Mouse (Mus musculus) megakaryocyte, embryonic 14.5 days (primary cell): ENCODE measurements around the gene Itgad. TPM values are rescaled to one million over a fixed set of nuclear protein-coding genes. Genes with fewer than 3 reads are reported as not detected.
A peak's percentile ranks its signal among the peaks of the same experiment; 100 is the strongest.

Experiments used
- H3K27me3 ChIP-seq: replicated peaks from 2 replicates; pipeline ENCODE3; 2012; ENCODE audit warnings: inconsistent platforms
- H3K36me3 ChIP-seq: replicated peaks from 2 replicates; pipeline ENCODE3; 2012; ENCODE audit warnings: low read length, inconsistent platforms, mixed read lengths
- H3K4me1 ChIP-seq: 2 replicates; pipeline ENCODE4 v1.6.1; 2012; ENCODE audit warnings: inconsistent platforms
- H3K4me3 ChIP-seq: replicated peaks from 2 replicates; pipeline ENCODE3; 2012; ENCODE audit warnings: moderate library complexity, mild to moderate bottlenecking, inconsistent platforms
- H3K9me3 ChIP-seq: 2 replicates; pipeline ENCODE4 v1.6.1; 2012; ENCODE audit warnings: inconsistent platforms
- FLI1 ChIP-seq: IDR thresholded peaks from 2 replicates; pipeline ENCODE4 v1.6.1; 2012; ENCODE audit warnings: low read length, inconsistent platforms, mixed read lengths
- GATA1 ChIP-seq: IDR thresholded peaks from 3 replicates; pipeline ENCODE4 v1.6.1; 2012; ENCODE audit warnings: mixed read lengths, low read length, inconsistent platforms, borderline replicate concordance
- polyA plus RNA-seq: library from polyadenylated mRNA; stranded (reverse); fragments of >175 nt; gene quantifications from 2 replicates; pipeline ENCODE4 v1.2.3, GENCODE M21; 2012; ENCODE audit warnings: low replicate concordance; ENCODE audit not compliant: insufficient read depth

Itgad gene
- polyA plus RNA-seq, 1 experiment, result 0.26 TPM

DNA sequence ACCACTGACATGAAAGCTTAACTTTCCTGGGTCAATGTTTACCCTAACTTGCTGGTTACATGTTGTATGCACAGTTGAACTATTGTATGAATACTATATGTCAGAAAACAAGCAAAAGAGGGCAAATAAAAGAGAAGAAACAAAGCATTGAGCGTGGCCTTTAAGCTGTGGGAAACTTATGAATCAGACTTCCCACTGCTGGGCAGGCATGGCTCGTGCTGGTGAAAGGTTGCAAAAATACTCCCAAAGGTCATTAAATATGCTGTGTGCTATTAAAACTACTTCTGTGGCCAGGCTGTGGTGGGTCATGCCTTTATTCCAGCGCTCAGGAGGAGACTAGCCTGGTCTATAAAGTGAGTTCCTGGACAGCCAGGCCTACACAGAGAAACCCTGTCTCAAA, 15.8 kb downstream of the Itgad start:
- TF ChIP-seq FLI1 (no peak), GATA1 (no peak)
- Histone ChIP-seq H3K4me1 (no peaks in the 10 kb centered on the region), H3K27me3 (peaks cover 12% of the 10 kb centered on the region), H3K4me3 (no peak overlapping the region), H3K36me3 (no peaks in the 10 kb centered on the region), H3K9me3 (no peaks in the 10 kb centered on the region)

DNA sequence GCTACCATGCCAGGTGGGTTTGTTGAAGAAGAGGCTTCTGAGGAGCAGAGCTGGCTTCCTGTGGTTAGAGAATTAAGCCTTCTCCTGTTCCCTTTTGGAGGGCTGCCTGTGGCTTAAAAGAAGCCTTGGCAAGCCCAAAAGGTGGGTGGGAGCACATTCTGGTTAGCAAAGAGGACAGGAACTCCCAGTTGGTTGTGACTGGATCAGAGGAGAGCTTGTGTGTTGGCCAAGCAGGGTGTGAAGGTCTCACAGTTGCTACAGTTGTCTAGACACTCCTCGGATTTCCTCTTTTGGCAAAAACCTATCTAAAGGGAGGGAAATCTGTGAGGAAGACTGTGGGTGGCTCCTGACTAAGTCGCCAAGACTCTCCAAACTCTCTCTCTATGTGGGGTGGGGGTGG, 24.2 kb downstream of the Itgad start:
- H3K36me3 ChIP-seq, result no peaks in the 10 kb centered on the region
- no peaks in the 10 kb centered on the region for H3K9me3 ChIP-seq
- H3K4me3 ChIP-seq, result no peak overlapping the region
- H3K4me1 ChIP-seq, result peaks cover 20% of the 10 kb centered on the region
- TF ChIP-seq FLI1 (no peak), GATA1 (no peak)
- peaks cover 44% of the 10 kb centered on the region for H3K27me3 ChIP-seq

DNA sequence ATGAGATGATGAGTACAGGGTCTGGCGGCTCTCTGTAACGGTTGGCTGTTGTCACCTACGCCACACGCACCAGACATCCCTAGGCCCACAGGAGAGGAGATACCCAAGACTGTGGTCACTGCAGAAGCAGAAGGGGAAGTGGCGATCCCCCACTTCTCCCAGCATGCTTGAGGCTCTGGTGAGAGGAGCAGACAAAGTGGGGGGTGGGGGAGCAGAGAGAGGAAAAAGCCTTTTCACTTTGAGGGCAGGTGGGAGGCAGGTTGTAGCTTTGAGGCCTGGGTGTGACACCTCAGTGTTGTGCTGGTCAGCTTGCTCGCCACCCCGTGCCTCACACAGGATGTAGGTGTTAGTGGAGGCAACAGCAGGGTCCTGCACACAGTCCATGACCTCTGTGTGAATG, 25.9 kb downstream of the Itgad start:
- Histone ChIP-seq H3K27me3 (peaks cover 42% of the 10 kb centered on the region), H3K4me1 (peaks cover 20% of the 10 kb centered on the region), H3K4me3 (peak overlapping the region; percentile 71), H3K9me3 (no peaks in the 10 kb centered on the region), H3K36me3 (no peaks in the 10 kb centered on the region)
- TF ChIP-seq GATA1 (no peak), FLI1 (no peak)

DNA sequence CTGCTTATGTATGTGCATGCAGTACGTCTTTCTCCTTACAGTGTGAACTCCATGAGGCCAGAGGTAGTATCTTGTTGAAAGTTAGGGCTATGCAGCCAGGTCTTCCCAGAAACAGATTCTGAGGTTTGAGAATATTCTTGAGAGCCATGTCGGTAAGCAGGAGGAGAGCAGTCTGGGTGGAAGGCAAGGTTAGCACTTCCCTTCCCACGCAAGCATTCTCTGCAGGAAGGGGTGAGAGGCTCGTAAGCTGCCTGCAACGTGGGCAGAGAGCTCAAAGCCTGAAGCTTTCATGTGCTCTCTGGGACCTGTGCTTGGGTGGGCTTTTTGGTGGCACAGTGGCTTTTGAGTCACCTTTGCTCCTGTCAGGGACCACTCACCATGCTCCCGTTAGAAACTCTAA, 26.4 kb downstream of the Itgad start:
- TF ChIP-seq FLI1 (no peak), GATA1 (no peak)
- Histone ChIP-seq H3K27me3 (peaks cover 37% of the 10 kb centered on the region), H3K4me1 (peaks cover 20% of the 10 kb centered on the region)

DNA sequence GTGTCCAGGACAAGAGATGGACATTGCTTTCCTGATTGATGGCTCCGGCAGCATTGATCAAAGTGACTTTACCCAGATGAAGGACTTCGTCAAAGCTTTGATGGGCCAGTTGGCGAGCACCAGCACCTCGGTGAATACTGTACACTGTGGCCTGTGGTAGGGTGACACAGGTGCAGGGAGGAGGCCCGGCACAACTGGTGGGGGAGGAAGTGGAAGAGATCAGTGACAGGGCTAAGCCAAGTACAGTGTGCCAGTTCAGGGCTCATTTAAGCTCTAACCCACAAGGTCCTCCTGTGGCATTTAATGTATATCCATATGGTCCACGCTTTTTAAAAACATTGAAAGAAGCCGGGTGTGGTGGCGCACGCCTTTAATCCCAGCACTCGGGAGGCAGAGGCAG, 27.5 kb downstream of the Itgad start:
- Histone ChIP-seq H3K9me3 (no peaks in the 10 kb centered on the region), H3K4me1 (peaks cover 20% of the 10 kb centered on the region), H3K36me3 (no peaks in the 10 kb centered on the region), H3K27me3 (peaks cover 41% of the 10 kb centered on the region), H3K4me3 (no peak overlapping the region)
- TF ChIP-seq FLI1 (no peak), GATA1 (no peak)

More for the DNA sequence above, 26.4 kb downstream of the Itgad start:
- H3K36me3 ChIP-seq, result no peaks in the 10 kb centered on the region
- peak overlapping the region; percentile 71 for H3K4me3 ChIP-seq
- no peaks in the 10 kb centered on the region for H3K9me3 ChIP-seq

DNA sequence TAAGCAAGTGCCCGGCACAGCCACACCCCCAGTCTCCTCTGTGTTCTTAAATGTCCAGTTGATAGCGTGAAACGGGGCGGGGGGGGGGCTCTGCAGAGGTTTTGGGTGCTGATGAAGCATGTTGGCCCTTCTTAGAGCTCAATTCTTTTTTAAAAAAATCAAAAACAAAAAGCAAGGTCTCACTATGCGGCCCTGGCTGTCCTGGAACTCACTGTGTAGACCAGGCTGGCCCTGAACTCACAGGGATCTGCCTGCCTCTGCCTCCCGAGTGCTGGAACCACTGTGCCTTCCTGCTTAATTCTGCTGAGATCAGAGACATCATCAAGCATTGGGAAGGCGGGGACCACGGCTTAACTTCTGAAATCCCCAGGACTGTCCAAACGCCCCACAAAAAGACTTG, 47.4 kb downstream of the Itgad start:
- H3K9me3 ChIP-seq, result no peaks in the 10 kb centered on the region
- H3K36me3 ChIP-seq, result no peaks in the 10 kb centered on the region
- H3K4me1 ChIP-seq, result peaks cover 8% of the 10 kb centered on the region; the same call in 1 of the 2 replicates
- no peak overlapping the region for H3K4me3 ChIP-seq
- peaks cover 30% of the 10 kb centered on the region for H3K27me3 ChIP-seq
- TF ChIP-seq FLI1 (no peak), GATA1 (no peak)

GRCm38 (mm10) chr7:128203071-128203470, 48.9 kb downstream of the Itgad start:
- H3K27me3 ChIP-seq, result peaks cover 30% of the 10 kb centered on the region
- H3K36me3 ChIP-seq, result no peaks in the 10 kb centered on the region
- TF ChIP-seq GATA1 (no peak), FLI1 (no peak)
- no peaks in the 10 kb centered on the region for H3K9me3 ChIP-seq
- no peak overlapping the region for H3K4me3 ChIP-seq
- peaks cover 8% of the 10 kb centered on the region; the same call in 1 of the 2 replicates for H3K4me1 ChIP-seq

GRCm38 (mm10) chr7:128204179-128204578, 50.0 kb downstream of the Itgad start:
- no peak overlapping the region for H3K4me3 ChIP-seq
- no peaks in the 10 kb centered on the region for H3K36me3 ChIP-seq
- no peak for TF ChIP-seq FLI1
- H3K27me3 ChIP-seq, result peaks cover 23% of the 10 kb centered on the region
- H3K9me3 ChIP-seq, result no peaks in the 10 kb centered on the region
- peaks cover 8% of the 10 kb centered on the region; the same call in 1 of the 2 replicates for H3K4me1 ChIP-seq

- H3K4me1 ChIP-seq, result peaks cover 8% of the 10 kb centered on the region; the same call in 1 of the 2 replicates
- no peaks in the 10 kb centered on the region for H3K9me3 ChIP-seq
- no peaks in the 10 kb centered on the region for H3K36me3 ChIP-seq
- H3K27me3 ChIP-seq, result peaks cover 20% of the 10 kb centered on the region
- TF ChIP-seq FLI1 (no peak), GATA1 (no peak)
- no peak overlapping the region for H3K4me3 ChIP-seq
Observed at GRCm38 (mm10) chr7:128205695-128206094, 51.5 kb downstream of the Itgad start.

DNA sequence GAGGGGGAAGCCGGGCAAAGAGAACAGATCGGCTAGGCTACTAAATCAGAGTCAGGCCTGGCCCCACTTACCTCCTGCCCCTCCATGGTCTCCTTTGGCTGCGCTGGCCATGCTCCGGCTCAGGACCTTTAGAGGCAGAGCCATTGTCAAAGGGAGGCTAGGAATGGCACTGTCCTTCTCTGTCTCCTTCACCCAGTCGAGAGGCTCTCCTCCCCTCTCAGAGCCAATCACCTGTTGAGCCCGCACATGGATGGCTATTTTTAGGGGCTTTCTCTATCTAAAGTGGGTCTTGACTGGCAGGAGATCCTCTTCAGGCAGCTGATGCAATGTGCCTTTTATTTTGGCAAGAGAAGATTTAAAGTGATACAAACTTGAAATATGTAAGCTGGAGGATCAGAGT, 52.0 kb downstream of the Itgad start, which contains the start of gene Cox6a2:
Gene Cox6a2 (minus strand): TSS at position 236 of the 400 bp plus-strand sequence.
- no peak for TF ChIP-seq GATA1
- no peak for TF ChIP-seq FLI1
- Histone ChIP-seq H3K9me3 (no peaks in the 10 kb centered on the region), H3K27me3 (peaks cover 20% of the 10 kb centered on the region), H3K4me1 (peaks cover 8% of the 10 kb centered on the region; the same call in 1 of the 2 replicates), H3K4me3 (no peak within 1 kb of the TSS), H3K36me3 (no peaks in the 10 kb centered on the region)

DNA sequence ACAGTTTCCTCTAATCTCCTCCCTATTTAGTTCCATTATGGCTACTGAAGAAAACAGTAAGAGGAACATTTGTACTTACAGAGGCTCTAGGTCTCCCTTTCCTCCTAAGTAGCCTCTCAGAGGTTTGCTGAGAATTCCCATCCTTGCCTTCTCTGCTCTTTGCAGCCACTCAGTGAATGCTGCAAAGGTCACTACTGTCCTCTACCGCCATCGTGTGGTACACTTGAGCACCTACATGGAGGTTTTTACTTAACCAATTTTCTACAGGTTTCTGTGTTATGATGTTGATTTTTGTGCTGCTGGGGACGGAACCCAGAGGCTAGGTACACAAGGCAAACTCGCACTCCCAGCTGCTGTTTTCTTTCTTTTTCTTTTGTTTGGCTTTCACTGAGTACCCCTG, 54.0 kb downstream of the Itgad start:
- no peak for TF ChIP-seq GATA1
- TF ChIP-seq FLI1, result no peak
- Histone ChIP-seq H3K36me3 (no peaks in the 10 kb centered on the region), H3K4me1 (peaks cover 8% of the 10 kb centered on the region; the same call in 1 of the 2 replicates), H3K9me3 (no peaks in the 10 kb centered on the region), H3K27me3 (peaks cover 11% of the 10 kb centered on the region), H3K4me3 (no peak overlapping the region)
